Mouse (Mus musculus): ENCODE measurements around the gene Ccar1. TPM values are rescaled to one million over a fixed set of nuclear protein-coding genes. Genes with fewer than 3 reads are reported as not detected.
A peak's percentile ranks its signal among the peaks of the same experiment; 100 is the strongest.
"Not testable (repeated sequence)": the region's sequence is repeated elsewhere in the genome, so short reads cannot be mapped to it uniquely, and the experiment has no call there.

Ccar1 gene
- polyA plus RNA-seq, 1 experiment = 78.8 TPM

GRCm38 (mm10) chr10:62808316-62808715 lies 16.2 kb upstream of the Ccar1 start:
- Histone ChIP-seq H3K4me1 (ENCODE audit: control insufficient read depth, insufficient read depth, low read length) (no peaks in the 10 kb centered on the region), H3K4me3 (ENCODE audit: insufficient read depth, low read depth, low read length) (no peak overlapping the region), H3K27ac (ENCODE audit: insufficient read depth, low read depth, low read length) (no peak overlapping the region)
- 95% methylated on average over 7 of the region's 7 CpGs for WGBS
- TF ChIP-seq POLR2A (IDR thresholded peaks at IDR 0.05; ENCODE audit: insufficient read depth, low read depth, low read length) (no peak), CTCF (IDR thresholded peaks at IDR 0.05; ENCODE audit: insufficient read depth, low read depth, low read length) (no peak)

- WGBS = 79% methylated on average over 2 of the region's 2 CpGs
These were observed 12.0 kb upstream of the Ccar1 start for GRCm38 (mm10) chr10:62804106-62804505.

DNA sequence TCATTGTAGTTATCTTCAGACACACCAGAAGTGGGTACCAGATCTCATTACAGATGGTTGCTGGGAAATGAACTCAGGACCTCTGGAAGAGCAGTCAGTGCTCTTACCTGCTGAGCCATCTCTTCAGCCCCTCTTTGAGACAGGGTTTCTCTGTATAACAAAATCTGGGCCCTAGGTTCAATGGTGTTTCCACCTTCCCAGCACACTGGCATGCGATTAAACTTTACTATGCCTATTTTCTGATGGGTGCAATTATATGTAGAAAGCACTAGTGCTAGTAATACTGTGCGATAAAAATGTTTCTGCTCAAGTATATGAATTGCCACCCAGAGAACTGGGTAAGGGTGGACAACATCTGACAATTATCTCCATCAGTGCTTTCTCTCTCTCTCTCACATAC lies 11.2 kb upstream of the Ccar1 start:
- TF ChIP-seq POLR2A (IDR thresholded peaks at IDR 0.05; ENCODE audit: insufficient read depth, low read depth, low read length) (no peak), CTCF (IDR thresholded peaks at IDR 0.05; ENCODE audit: insufficient read depth, low read depth, low read length) (no peak)
- no peak overlapping the region for H3K27ac ChIP-seq (ENCODE audit: insufficient read depth, low read depth, low read length)
- no peaks in the 10 kb centered on the region for H3K4me1 ChIP-seq (ENCODE audit: control insufficient read depth, insufficient read depth, low read length)
- no peak overlapping the region for H3K4me3 ChIP-seq (ENCODE audit: insufficient read depth, low read depth, low read length)
- WGBS = 94% methylated on average over 2 of the region's 2 CpGs

More at GRCm38 (mm10) chr10:62804106-62804505, 12.0 kb upstream of the Ccar1 start:
- H3K27ac ChIP-seq (ENCODE audit: insufficient read depth, low read depth, low read length) = no peak overlapping the region
- no peak overlapping the region for H3K4me3 ChIP-seq (ENCODE audit: insufficient read depth, low read depth, low read length)
- TF ChIP-seq CTCF (IDR thresholded peaks at IDR 0.05; ENCODE audit: insufficient read depth, low read depth, low read length) (no peak), POLR2A (IDR thresholded peaks at IDR 0.05; ENCODE audit: insufficient read depth, low read depth, low read length) (no peak)
- H3K4me1 ChIP-seq (ENCODE audit: control insufficient read depth, insufficient read depth, low read length) = no peaks in the 10 kb centered on the region

- TF ChIP-seq CTCF (IDR thresholded peaks at IDR 0.05; ENCODE audit: insufficient read depth, low read depth, low read length) (no peak), POLR2A (IDR thresholded peaks at IDR 0.05; ENCODE audit: insufficient read depth, low read depth, low read length) (no peak)
- no peak overlapping the region for H3K27ac ChIP-seq (ENCODE audit: insufficient read depth, low read depth, low read length)
- whole genome bisulfite sequencing = 98% methylated on average over 4 of the region's 4 CpGs
- 0 out of 2 replicates have a peak, but pooled peaks cover 2% of the 10 kb centered on the region for H3K4me1 ChIP-seq (ENCODE audit: control insufficient read depth, insufficient read depth, low read length)
- H3K4me3 ChIP-seq (ENCODE audit: insufficient read depth, low read depth, low read length) = no peak overlapping the region
These were observed 2.1 kb upstream of the Ccar1 start for GRCm38 (mm10) chr10:62794221-62794620.

DNA sequence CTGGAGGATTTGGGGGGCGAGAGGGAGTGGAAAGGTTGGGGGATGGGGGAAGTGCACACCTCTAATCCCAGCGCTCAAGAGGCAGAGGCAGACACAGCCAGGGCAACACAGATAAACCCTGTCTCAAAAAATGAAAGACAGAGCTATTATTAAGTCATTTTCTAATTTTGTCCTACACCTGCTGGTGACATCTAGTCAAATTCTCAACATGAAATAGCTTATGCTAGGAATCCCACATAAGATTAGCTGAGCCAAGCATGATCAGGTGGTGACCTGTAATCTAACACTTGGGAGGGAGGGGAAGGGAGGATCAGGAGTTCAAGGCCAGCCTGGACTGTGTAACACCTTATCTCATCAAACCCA lies 986 bp upstream of the Ccar1 start:
- peak overlapping the region; percentile 99; the same call in 1 of the 2 replicates for H3K4me3 ChIP-seq (ENCODE audit: insufficient read depth, low read depth, low read length)
- 0 out of 2 replicates have a peak, but pooled peaks cover 2% of the 10 kb centered on the region for H3K4me1 ChIP-seq (ENCODE audit: control insufficient read depth, insufficient read depth, low read length)
- WGBS = 37% methylated on average over 2 of the region's 2 CpGs
- peak overlapping the region; percentile 95 for H3K27ac ChIP-seq (ENCODE audit: insufficient read depth, low read depth, low read length)
- TF ChIP-seq POLR2A (IDR thresholded peaks at IDR 0.05; ENCODE audit: insufficient read depth, low read depth, low read length) (no peak), CTCF (IDR thresholded peaks at IDR 0.05; ENCODE audit: insufficient read depth, low read depth, low read length) (no peak)

GRCm38 (mm10) chr10:62791251-62792176 lies 572 bp downstream of the Ccar1 start:
- TF ChIP-seq CTCF (IDR thresholded peaks at IDR 0.05; ENCODE audit: insufficient read depth, low read depth, low read length) = no peak
- TF ChIP-seq POLR2A (IDR thresholded peaks at IDR 0.05; ENCODE audit: insufficient read depth, low read depth, low read length) = no peak; the same call in 1 of the 2 replicates
- Histone ChIP-seq H3K4me3 (ENCODE audit: insufficient read depth, low read depth, low read length) (peak overlapping the region; percentile 99), H3K27ac (ENCODE audit: insufficient read depth, low read depth, low read length) (peak overlapping the region; percentile 84), H3K4me1 (ENCODE audit: control insufficient read depth, insufficient read depth, low read length) (0 out of 2 replicates have a peak, but pooled peaks cover 2% of the 10 kb centered on the region)
- under 1% methylated on average over 78 of the region's 78 CpGs for WGBS

- WGBS = 79% methylated on average over 1 of the region's 1 CpGs
- H3K4me3 ChIP-seq (ENCODE audit: insufficient read depth, low read depth, low read length); H3K27ac ChIP-seq (ENCODE audit: insufficient read depth, low read depth, low read length); H3K4me1 ChIP-seq (ENCODE audit: control insufficient read depth, insufficient read depth, low read length): not testable (repeated sequence)
These were observed 10.3 kb downstream of the Ccar1 start for GRCm38 (mm10) chr10:62781776-62782175.

GRCm38 (mm10) chr10:62750781-62751180 lies 41.3 kb downstream of the Ccar1 start:
- Histone ChIP-seq H3K27ac (ENCODE audit: insufficient read depth, low read depth, low read length) (no peak overlapping the region), H3K4me3 (ENCODE audit: insufficient read depth, low read depth, low read length) (no peak overlapping the region), H3K4me1 (ENCODE audit: control insufficient read depth, insufficient read depth, low read length) (no peaks in the 10 kb centered on the region)
- TF ChIP-seq POLR2A (IDR thresholded peaks at IDR 0.05; ENCODE audit: insufficient read depth, low read depth, low read length) (no peak), CTCF (IDR thresholded peaks at IDR 0.05; ENCODE audit: insufficient read depth, low read depth, low read length) (no peak)
- 84% methylated on average over 6 of the region's 6 CpGs for WGBS

DNA sequence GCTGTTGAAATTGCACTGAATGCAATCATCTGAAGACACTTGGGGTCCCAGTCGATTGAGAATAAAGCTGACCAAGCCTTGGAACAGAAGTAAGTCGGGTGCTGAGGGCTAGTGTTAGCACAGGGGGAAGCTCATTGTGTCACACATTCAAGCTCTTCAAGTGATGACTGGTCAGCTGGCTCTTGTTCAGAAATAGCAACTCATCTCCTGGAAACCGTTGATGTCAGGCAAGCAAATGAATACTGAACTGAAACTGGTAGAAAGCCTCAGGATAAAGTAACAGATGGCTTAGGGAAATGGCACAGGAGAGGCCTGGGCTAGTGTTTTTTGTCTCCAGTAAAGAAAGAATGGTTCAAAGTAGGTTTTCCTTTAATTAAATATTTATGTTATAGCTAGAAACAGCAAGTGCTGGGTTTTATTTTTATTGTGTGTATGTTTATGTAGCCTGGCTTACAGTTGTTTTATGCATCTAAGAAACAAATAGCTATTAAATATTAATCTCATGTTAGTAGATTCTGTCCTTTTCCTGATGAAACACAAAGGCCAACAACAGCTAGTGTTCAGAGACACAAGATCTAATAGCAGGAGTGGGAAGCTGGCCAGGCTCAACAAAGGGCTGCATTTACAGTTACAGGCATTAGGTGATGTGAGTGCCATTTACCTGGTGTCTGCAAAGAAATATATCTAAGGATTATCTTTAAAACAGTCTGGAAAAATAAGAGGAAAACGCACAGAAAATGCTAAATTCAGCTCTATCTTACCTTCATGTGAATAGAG lies 51.9 kb downstream of the Ccar1 start:
- WGBS = 35% methylated on average over 4 of the region's 4 CpGs
- H3K27ac ChIP-seq (ENCODE audit: insufficient read depth, low read depth, low read length) = no peak overlapping the region
- TF ChIP-seq CTCF (IDR thresholded peaks at IDR 0.05; ENCODE audit: insufficient read depth, low read depth, low read length) (no peak), POLR2A (IDR thresholded peaks at IDR 0.05; ENCODE audit: insufficient read depth, low read depth, low read length) (no peak)
- no peaks in the 10 kb centered on the region for H3K4me1 ChIP-seq (ENCODE audit: control insufficient read depth, insufficient read depth, low read length)
- no peak overlapping the region for H3K4me3 ChIP-seq (ENCODE audit: insufficient read depth, low read depth, low read length)

Data from olfactory bulb, adult 2 months (tissue).